Mouse (Mus musculus) CH12.LX (cell line): ENCODE measurements around the gene Rb1. TPM values are rescaled to one million over a fixed set of nuclear protein-coding genes. Genes with fewer than 3 reads are reported as not detected.

Experiments
- DNase-seq: peaks from one replicate; pipeline ENCODE4 v3.0.0-alpha.2; 2013; ENCODE audit errors: extremely low read depth
- H3K27ac ChIP-seq: 2 replicates; pipeline ENCODE4 v1.5.1; 2012; ENCODE audit warnings: low read depth, mild to moderate bottlenecking, control low read depth, moderate library complexity; ENCODE audit not compliant: insufficient read depth
- H3K27me3 ChIP-seq: replicated peaks from 2 replicates; pipeline ENCODE3; 2012; ENCODE audit warnings: inconsistent platforms
- H3K36me3 ChIP-seq, 2 experiments: replicated peaks in 1 of 2; 2 replicates each; pipeline versions ENCODE3 to v1.6.1; 2012; ENCODE audit warnings: inconsistent platforms in 1 of 2, low read length in 1 of 2, mild to moderate bottlenecking in 1 of 2, mixed read lengths in 1 of 2, moderate library complexity in 1 of 2; ENCODE audit not compliant: control insufficient read depth in 1 of 2, insufficient read depth in 1 of 2
- H3K4me1 ChIP-seq, 2 experiments: 2 replicates each; pipeline ENCODE4 v1.6.1; 2012; ENCODE audit warnings: inconsistent platforms in 1 of 2, moderate library complexity in 1 of 2; ENCODE audit not compliant: insufficient read depth in 2 of 2, control insufficient read depth in 1 of 2
- H3K4me2 ChIP-seq: 2 replicates; pipeline ENCODE4 v1.6.1; 2012; ENCODE audit warnings: low read depth, mild to moderate bottlenecking, control low read depth; ENCODE audit not compliant: poor library complexity, insufficient read depth, severe bottlenecking
- H3K4me3 ChIP-seq, 3 experiments: fragments of 150-350 bp in 1 of 3; sonication (generic) in 1 of 3; replicated peaks in 1 of 3; 2 replicates each; pipeline versions ENCODE3 to v1.5.1; 2011 to 2012; ENCODE audit warnings: low read depth in 2 of 3, low read length in 2 of 3, mild to moderate bottlenecking in 2 of 3, moderate library complexity in 2 of 3, control low read depth in 1 of 3, improper control_type of control experiment in 1 of 3, inconsistent platforms in 1 of 3, mixed read lengths in 1 of 3; ENCODE audit not compliant: poor library complexity in 1 of 3
- H3K79me2 ChIP-seq: replicated peaks from 2 replicates; pipeline ENCODE4 v1.6.1; 2012; ENCODE audit warnings: mild to moderate bottlenecking, moderate library complexity; ENCODE audit not compliant: control insufficient read depth, poor library complexity, insufficient read depth, severe bottlenecking; ENCODE audit errors: extremely low read depth
- H3K9ac ChIP-seq: 2 replicates; pipeline ENCODE4 v1.6.1; 2012; ENCODE audit warnings: low read depth, mild to moderate bottlenecking, control low read depth, moderate library complexity; ENCODE audit not compliant: insufficient read depth
- H3K9me3 ChIP-seq: replicated peaks from 2 replicates; pipeline ENCODE3; 2012; ENCODE audit warnings: low read length, inconsistent platforms, mixed read lengths
- BHLHE40 ChIP-seq: IDR thresholded peaks from 2 replicates; pipeline ENCODE4 v1.6.1; 2011; ENCODE audit warnings: mild to moderate bottlenecking, low read depth, low read length, improper control_type of control experiment
- CHD1 ChIP-seq: IDR thresholded peaks from 2 replicates; pipeline ENCODE4 v1.6.1; 2012; ENCODE audit warnings: low read depth, low read length, improper control_type of control experiment, inconsistent platforms
- CHD2 ChIP-seq: IDR thresholded peaks from 2 replicates; pipeline ENCODE4 v1.6.1; 2011; ENCODE audit warnings: low read length, improper control_type of control experiment
- E2F4 ChIP-seq: IDR thresholded peaks from 2 replicates; pipeline ENCODE4 v1.6.1; 2011; ENCODE audit warnings: low read depth, low read length, improper control_type of control experiment; ENCODE audit not compliant: insufficient replicate concordance
- ELF1 ChIP-seq: IDR thresholded peaks from 2 replicates; pipeline ENCODE4 v1.6.1; 2014; ENCODE audit warnings: low read depth, mild to moderate bottlenecking, inconsistent platforms, low read length, improper control_type of control experiment
- ETS1 ChIP-seq: conservative IDR thresholded peaks from 2 replicates; pipeline ENCODE4 v1.6.1; 2012; ENCODE audit warnings: low read depth, mild to moderate bottlenecking, inconsistent platforms, low read length, improper control_type of control experiment, moderate library complexity
- JUN ChIP-seq: IDR thresholded peaks from 2 replicates; pipeline ENCODE4 v1.6.1; 2011; ENCODE audit warnings: low read depth, mild to moderate bottlenecking, low read length, improper control_type of control experiment, moderate library complexity; ENCODE audit not compliant: insufficient read depth
- JUND ChIP-seq: conservative IDR thresholded peaks from 2 replicates; pipeline ENCODE4 v1.6.1; 2011; ENCODE audit warnings: low read depth, low read length, improper control_type of control experiment
- MEF2A ChIP-seq: IDR thresholded peaks from 2 replicates; pipeline ENCODE4 v1.6.1; 2014; ENCODE audit warnings: low read depth, mild to moderate bottlenecking, inconsistent platforms, low read length, improper control_type of control experiment, borderline replicate concordance
- PAX5 ChIP-seq: IDR thresholded peaks from 2 replicates; pipeline ENCODE4 v1.6.1; 2012; ENCODE audit warnings: low read length, inconsistent platforms, mixed read lengths
- POLR2AphosphoS2 ChIP-seq: IDR thresholded peaks from 2 replicates; pipeline ENCODE4 v1.6.1; 2011; ENCODE audit warnings: low read depth, low read length, improper control_type of control experiment
- RAD21 ChIP-seq: IDR thresholded peaks from 2 replicates; pipeline ENCODE4 v1.6.1; 2011; ENCODE audit warnings: low read depth, mild to moderate bottlenecking, low read length, improper control_type of control experiment, moderate library complexity
- SIN3A ChIP-seq: IDR thresholded peaks from 2 replicates; pipeline ENCODE4 v1.6.1; 2012; ENCODE audit warnings: low read length, improper control_type of control experiment, inconsistent platforms
- SMC3 ChIP-seq: IDR thresholded peaks from 2 replicates; pipeline ENCODE4 v1.6.1; 2011; ENCODE audit warnings: low read depth, low read length, improper control_type of control experiment
- TCF12 ChIP-seq: IDR thresholded peaks from 2 replicates; pipeline ENCODE4 v1.6.1; 2014; ENCODE audit warnings: low read depth, mild to moderate bottlenecking, inconsistent platforms, low read length, improper control_type of control experiment
- ZC3H11A ChIP-seq: IDR thresholded peaks from 2 replicates; pipeline ENCODE4 v1.6.1; 2012; ENCODE audit warnings: low read depth, mild to moderate bottlenecking, inconsistent platforms, low read length, improper control_type of control experiment
- dilution Hi-C: fragments of 300-500 bp; cut with MboI; formaldehyde crosslinking; loops from 2 replicates; pipeline ENCODE4 v1.14.3; 2020; ENCODE audit warnings: low sequenced_read_pairs; ENCODE audit not compliant: extremely low pct_unique_long_range_greater_than_20kb, extremely low pct_ligation_motif_present
- in situ Hi-C: fragments of 300-500 bp; cut with MboI; formaldehyde crosslinking; loops from 3 replicates; pipeline ENCODE4 v1.14.3; 2019; ENCODE audit warnings: low sequenced_read_pairs, low pct_ligation_motif_present, low pct_unique_long_range_greater_than_20kb, mixed read lengths
- polyA plus RNA-seq: library from polyadenylated mRNA; unstranded; fragments of >175 nt; gene quantifications from 2 replicates; pipeline ENCODE4 v1.2.1, GENCODE M21; 2012; ENCODE audit warnings: low read depth; ENCODE audit not compliant: insufficient read length
- total RNA-seq, 2 experiments: library from RNA; depleted of rRNA; stranded (reverse); fragments of 300-350 nt in 1 of 2; fragments of >200 nt in 1 of 2; gene quantifications; 2 replicates each; pipeline ENCODE4 v1.2.3; 2012 to 2014

Gene Rb1
- total and polyA plus RNA-seq, 3 experiments = 13.6 to 16.7 (median 15.2) TPM

- Histone ChIP-seq H3K9ac (no peak overlapping the region), H3K27me3 (no peaks in the 10 kb centered on the region), H3K4me3 (no peak overlapping the region), H3K36me3 (peaks cover 18 to 43% of the 10 kb centered on the region in 2 experiments), H3K4me2 (no peak overlapping the region), H3K9me3 (no peaks in the 10 kb centered on the region), H3K4me1 (peaks cover 8 to 52% of the 10 kb centered on the region in 2 experiments), H3K79me2 (no peaks in the 10 kb centered on the region), H3K27ac (no peak overlapping the region)
- DNase-seq = no peak
- in situ Hi-C loops (loop anchor here (10.0 kb wide), 1 partner anchor 60 kb away; the partner anchor contains the start of gene Lpar6), dilution Hi-C loops (no loop called here)
- no peak for TF ChIP-seq ZC3H11A
Observed at GRCm38 (mm10) chr14:73174091-73174995, 151.3 kb downstream of the Rb1 start.

DNA sequence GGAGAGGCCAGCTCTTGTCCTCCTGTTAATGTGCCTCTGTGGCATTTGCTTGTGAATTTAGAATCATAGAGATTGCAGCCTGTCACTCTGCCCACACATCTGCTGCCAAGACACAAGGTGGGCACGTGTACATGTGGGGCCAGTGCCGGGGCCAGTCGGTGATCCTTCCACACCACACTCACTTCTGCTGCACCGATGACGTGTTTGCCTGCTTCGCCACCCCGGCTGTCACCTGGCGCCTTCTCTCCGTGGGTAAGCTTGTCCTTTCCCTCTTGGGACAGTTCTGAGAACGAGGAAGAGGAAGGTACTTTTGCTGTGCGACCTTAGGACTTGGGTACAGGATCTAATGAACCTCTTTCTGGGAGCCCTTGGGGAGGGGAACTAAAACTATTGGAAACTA, 152.0 kb downstream of the Rb1 start:
- Histone ChIP-seq H3K4me2 (no peak overlapping the region), H3K36me3 (peaks cover 17 to 40% of the 10 kb centered on the region in 2 experiments), H3K27ac (no peak overlapping the region), H3K4me1 (peaks cover 8 to 56% of the 10 kb centered on the region in 2 experiments), H3K9ac (no peak overlapping the region), H3K79me2 (no peaks in the 10 kb centered on the region), H3K4me3 (no peak overlapping the region), H3K9me3 (no peaks in the 10 kb centered on the region), H3K27me3 (no peaks in the 10 kb centered on the region)
- TF ChIP-seq TCF12 = peak; percentile 31; the same call in 1 of the 2 replicates
- TF ChIP-seq E2F4 = no peak
- peak; percentile 86 for TF ChIP-seq BHLHE40
- TF ChIP-seq ELF1 = no peak
- TF ChIP-seq PAX5 = no peak
- no peak for TF ChIP-seq SIN3A
- TF ChIP-seq SMC3 = no peak
- no peak for TF ChIP-seq MEF2A
- TF ChIP-seq CHD2 = no peak
- no peak for TF ChIP-seq POLR2AphosphoS2
- no peak for TF ChIP-seq JUND
- TF ChIP-seq JUN = no peak
- peak; percentile 72 for TF ChIP-seq ETS1
- no peak for TF ChIP-seq CHD1
- TF ChIP-seq RAD21 = no peak
- in situ Hi-C loops (loop anchor here (10.0 kb wide), 1 partner anchor 61 kb away; the partner anchor contains the start of gene Lpar6), dilution Hi-C loops (no loop called here)
- peak; percentile 45 for DNase-seq
